Mouse (Mus musculus): ENCODE data around the gene Nos2. TPM values are rescaled to one million over a fixed set of nuclear protein-coding genes. Genes with fewer than 3 reads are reported as not detected.
"Not testable (repeated sequence)": the region's sequence is repeated elsewhere in the genome, so short reads cannot be mapped to it uniquely, and the experiment has no call there.

Nos2 gene
- total RNA-seq, 1 experiment from 2014 or later: not detected

DNA sequence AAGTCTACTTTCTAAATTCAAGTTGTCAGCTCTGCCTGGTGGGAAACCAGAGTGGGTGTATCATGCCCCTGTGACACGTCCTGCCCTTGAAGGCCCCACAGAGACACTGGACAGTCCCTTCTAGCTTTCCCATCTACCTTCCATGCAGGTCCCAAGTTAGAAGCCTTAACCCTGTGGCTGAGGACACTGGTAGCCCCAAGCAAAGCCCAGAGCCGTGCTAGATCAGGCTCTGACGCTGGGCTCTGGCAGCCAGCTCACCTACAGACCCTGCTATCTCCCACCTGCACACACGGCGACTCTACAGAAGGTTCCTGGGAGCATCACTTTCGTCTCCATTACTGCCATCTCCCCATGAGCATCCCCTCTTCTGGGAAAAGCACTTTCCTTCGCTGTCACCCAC, 63.0 kb downstream of the Nos2 start:
- no peak for ATAC-seq (ENCODE audit: extremely low read depth, insufficient number of reproducible peaks, low FRiP score, poor library complexity, severe bottlenecking)

DNA sequence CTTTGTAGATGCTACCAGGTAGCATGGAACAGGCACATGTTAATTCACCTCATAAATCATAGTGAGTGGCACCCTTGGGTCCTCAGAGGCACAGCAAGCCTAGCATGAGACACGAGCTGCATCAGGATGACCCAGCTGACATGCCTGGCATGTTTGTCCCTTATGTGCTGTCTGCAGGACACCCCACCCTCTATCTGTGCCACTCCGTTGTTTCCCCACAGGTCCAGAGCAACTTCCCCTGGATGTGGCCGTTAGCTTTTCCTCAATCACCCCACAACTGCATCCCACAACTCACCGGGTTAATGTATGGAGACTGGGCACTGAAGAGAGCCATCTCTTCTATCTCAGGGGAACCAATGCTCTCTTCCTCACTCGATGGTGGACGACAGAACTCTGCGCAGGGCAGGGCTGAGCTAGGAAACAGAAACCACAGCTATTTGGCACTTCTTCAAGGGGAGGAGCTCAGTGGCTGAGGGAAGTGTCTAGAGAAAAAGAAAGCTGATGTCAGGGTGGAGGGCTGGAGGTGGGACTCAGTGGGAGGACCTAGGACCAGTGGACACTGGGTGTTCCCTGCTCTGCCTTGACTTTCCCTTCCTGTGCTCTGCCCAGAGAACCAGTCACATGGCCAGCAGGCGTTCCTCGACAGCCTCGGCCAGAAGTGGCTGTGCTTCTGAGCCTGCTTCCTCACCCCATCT, 64.0 kb downstream of the Nos2 start, which contains the start of gene Lgals9:
Gene Lgals9, minus strand, starts transcription at position 464 of the 695 bp plus-strand sequence.
- peak; percentile 82 for ATAC-seq (ENCODE audit: extremely low read depth, insufficient number of reproducible peaks, low FRiP score, poor library complexity, severe bottlenecking)

DNA sequence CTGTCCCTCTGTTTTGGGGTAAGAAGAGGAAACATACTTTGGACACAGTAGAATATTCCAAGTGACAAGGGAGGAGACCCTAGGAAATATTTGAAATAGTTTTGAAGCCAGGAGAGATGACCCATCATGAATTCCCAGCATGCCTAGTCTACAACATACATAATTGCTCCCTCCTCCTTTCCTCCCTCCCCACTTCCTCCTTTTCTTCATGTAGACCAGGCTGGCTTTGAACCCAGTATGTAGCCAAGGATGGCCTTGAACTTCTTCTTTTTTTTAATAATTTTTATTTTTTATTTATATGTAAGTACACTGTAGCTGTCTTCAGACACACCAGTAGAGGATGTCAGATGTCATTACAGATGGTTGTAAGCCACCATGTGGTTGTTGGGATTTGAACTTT, 64.9 kb downstream of the Nos2 start:
- ATAC-seq (ENCODE audit: extremely low read depth, insufficient number of reproducible peaks, low FRiP score, poor library complexity, severe bottlenecking): no peak

DNA sequence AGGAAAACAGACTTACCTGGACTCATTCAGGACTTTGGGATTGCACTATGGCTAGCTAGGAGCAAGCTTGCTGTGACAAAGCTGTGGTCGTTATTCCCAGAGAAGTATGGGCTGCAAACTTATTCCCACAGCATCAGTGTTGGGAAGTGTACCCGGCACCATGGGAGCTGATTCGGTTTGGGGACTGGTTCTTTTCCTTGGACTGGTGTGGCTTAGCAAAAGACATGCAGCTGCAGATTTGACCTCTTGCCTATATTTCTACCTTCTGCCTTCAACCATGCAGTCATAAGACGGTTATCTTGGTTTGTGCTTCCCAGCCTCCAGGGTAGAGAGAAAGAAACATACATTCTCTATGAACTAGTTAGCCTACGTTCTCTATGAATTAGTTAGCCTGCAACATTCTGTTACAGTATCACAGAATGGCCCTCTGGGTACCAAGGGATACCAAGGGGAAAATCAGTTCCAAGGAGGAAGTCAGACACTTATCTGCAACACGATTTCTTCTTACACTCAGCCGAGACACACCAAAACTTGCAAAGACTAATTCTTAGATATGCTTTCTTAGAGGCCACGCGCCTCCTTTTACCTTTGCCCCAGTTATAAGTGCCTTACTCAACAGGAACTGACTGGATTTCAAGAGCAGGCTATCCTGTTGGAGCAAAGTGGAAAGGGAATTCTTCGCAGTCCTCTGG, 65.9 kb downstream of the Nos2 start:
- no peak for ATAC-seq (ENCODE audit: extremely low read depth, insufficient number of reproducible peaks, low FRiP score, poor library complexity, severe bottlenecking)

DNA sequence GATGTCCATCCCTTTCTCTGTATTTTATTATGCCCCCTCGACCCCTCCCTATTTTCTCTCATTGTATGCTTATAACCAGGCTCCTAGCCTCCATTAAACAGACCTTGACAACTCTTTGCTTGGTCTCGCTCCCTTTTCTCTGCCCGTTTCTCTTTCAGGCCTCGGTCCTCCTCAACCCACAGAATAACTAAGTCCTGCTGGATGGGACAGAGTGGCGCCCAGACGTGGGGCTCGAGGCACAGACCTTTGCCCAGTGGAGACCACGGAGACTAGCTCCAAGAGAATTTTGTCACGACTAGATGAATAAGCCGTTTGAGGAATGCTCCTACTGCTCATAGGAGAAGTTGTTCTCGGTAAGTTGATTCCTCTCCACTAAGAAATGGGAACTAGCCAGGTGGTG, 68.6 kb downstream of the Nos2 start:
- ATAC-seq (ENCODE audit: extremely low read depth, insufficient number of reproducible peaks, low FRiP score, poor library complexity, severe bottlenecking): not testable (repeated sequence)

DNA sequence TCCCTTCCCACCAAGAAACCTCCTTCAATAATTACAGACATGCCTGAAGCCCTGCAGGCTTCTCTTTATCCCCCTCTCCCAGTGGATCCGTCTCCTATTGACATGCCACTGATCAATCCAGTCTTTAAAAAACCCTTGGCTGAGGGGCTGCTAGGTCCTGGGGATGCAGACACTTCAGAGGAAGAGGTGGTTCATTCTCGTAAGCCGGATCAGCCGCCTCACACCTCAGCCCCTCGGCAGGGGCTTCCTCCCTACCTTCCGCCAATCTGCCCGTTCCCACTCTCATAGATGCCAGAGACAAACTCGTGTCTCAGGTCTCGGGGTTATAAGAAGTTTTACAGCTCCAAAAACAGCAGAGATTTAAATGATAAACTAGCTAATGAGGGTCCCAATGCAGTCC, 69.5 kb downstream of the Nos2 start:
- no peak for ATAC-seq (ENCODE audit: extremely low read depth, insufficient number of reproducible peaks, low FRiP score, poor library complexity, severe bottlenecking)

DNA sequence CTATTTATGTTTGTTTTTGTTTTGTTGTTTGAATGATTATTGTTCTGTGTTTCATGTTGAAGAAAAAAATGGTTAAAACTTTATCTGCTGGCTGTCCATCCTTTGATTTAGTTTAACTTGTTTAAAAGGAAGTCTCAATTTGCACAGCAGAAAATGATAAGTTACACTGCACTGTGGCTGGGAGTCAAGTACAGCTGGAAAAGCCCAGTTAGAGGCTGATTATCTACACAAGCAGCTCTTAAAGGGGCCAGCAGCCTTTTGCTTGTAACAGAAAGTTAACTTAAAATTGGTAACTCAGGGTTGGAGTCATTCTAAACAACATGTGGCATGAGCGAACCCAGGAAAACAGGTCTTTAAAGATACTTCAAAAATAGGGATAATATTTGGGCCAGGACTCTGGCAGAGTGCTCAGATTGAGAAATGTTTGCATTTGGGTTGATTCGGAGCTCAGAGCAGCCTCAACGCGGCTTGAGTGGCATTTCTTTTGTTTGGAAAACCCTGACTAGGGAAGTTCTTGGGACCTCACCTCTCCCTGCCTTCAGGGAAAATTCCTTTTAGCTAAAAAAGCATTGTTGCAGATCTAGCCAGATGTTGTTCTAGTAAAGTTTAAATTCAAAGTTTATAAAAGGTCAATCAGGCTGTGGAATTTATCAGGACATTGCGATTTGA, 70.4 kb downstream of the Nos2 start:
- not testable (repeated sequence) for ATAC-seq (ENCODE audit: extremely low read depth, insufficient number of reproducible peaks, low FRiP score, poor library complexity, severe bottlenecking)

DNA sequence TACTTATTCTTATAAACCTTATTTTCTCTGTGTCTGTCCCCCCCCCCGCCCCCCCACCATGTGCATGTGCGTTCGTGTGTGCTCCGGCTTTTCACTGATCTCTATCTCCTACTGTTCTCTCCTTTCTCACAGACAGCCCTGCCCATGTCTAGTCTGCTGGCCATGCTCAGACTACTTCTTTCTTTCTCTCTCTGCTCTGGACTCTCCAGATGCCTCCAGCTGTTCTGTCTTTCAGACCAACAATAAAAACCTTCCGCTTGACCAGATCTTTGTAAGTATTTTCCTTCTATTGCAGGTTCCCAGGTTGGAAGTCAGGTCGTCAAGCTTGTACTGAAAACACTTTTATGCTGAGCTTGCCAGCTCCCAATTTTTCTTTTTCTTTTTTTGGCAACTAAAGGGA, 78.5 kb downstream of the Nos2 start:
- ATAC-seq (ENCODE audit: extremely low read depth, insufficient number of reproducible peaks, low FRiP score, poor library complexity, severe bottlenecking): no peak

DNA sequence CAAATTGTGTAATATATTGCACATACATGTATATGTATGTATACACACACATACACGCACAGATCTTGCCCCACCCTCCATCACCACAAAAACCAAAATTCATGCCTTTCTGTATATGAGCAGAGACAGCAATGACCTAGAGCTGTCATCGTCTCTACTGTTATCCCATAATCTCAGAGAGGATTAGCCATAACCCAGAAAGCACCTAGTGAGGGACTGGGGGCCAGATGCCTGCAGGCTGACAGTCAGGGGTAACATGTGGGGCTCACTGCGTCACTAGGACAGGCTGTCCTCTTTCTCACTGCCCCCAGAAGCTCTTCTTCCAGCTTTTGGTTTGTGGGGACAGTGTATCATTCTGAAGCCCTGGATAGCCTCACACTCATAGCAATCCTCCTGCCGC, 81.3 kb downstream of the Nos2 start:
- ATAC-seq (ENCODE audit: extremely low read depth, insufficient number of reproducible peaks, low FRiP score, poor library complexity, severe bottlenecking): no peak

DNA sequence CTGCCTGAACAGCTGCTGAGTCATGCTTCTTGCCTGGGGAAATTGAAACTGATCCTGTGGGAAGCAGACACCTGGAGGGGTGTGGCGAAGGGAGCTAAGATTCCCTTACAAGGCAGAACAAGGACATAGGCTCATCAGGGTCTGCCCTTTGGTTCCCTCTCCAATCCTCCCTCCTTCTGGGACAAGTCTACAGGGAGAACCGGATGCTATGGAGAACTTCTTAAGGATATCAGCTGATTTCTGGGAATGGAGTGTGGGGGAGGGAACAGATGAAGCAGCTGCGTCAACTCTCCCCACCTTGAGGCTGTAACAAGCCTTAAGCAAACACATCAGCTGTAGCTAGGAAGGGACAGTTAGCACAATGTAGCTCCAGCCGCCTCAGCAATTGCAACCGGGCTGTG, 82.0 kb downstream of the Nos2 start:
- ATAC-seq (ENCODE audit: extremely low read depth, insufficient number of reproducible peaks, low FRiP score, poor library complexity, severe bottlenecking): no peak

DNA sequence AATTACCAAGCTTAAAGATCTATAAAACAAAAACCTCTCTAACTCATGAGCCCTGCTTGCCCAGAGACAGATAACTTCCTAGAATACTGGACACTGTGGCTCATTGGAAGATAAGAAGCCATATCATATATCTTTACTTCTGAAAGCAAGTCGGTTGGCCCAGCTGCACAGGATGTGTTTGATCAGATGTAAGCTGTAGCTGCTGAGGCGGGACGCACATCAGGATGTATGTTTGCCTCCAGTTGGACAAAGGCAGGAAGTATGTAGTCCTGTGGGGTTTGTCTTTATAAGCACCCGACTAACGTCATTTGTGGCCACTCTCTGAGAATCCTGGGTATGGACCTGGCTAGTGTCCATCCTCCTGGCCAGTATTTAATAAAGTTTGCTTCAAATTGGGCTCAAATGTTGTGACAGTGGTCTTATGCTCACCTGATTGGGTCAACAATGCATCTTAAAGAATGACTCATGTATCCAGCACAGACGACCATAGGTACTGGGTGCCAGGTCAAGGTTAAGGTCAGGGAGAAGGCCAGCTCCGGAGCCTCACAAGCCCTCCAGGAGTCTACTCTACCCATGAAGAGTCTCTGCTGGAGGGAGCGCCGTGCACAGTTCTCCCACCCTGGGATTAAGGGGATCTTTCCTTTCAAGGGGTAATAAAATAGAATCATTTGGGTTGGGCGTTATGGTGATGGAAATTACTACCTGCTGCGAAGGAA, 82.6 kb downstream of the Nos2 start:
- peak; percentile 55; the same call in 1 of the 2 replicates for ATAC-seq (ENCODE audit: extremely low read depth, insufficient number of reproducible peaks, low FRiP score, poor library complexity, severe bottlenecking)

DNA sequence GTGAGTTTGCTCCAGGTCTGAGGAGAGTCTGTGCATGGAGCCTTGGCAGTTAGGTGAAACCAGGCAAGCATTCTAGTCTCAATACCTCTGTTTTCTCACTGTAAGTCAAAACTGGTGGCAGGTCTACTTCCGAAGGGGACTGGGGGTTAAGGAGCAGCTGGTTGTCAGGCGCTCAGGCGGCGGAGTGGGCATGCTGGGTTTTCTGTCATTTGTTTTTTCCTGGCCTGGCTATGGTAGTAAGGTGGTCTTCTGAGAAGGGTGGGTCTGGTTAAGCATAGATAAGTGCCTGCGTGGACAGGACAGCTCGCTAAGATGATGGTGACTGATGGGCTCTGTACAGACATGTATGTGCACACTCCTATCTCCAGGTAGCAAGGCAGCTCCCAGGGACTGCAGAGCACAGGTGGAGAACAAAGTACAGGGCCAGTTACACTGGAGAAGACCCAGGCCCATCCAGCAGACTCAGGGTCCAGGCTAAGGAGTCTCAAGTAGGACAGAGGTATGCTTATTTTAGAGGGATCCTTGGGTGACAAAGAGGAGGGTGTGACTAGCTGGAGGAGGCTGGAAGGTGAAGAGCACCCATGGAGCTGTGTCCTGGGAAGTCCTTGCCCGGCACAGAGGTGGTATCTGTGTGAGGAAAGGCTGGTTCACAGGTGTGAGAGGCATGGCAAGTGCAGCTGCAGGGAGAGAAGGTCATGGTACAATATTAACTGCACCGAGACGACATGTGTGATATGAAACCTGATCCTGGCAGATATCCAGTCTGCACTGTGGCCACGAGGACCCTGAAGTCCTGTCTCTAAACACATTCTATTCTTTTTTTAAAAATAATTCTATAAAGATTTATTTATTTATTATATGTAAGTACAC, 83.4 kb downstream of the Nos2 start:
- ATAC-seq (ENCODE audit: extremely low read depth, insufficient number of reproducible peaks, low FRiP score, poor library complexity, severe bottlenecking): no peak

DNA sequence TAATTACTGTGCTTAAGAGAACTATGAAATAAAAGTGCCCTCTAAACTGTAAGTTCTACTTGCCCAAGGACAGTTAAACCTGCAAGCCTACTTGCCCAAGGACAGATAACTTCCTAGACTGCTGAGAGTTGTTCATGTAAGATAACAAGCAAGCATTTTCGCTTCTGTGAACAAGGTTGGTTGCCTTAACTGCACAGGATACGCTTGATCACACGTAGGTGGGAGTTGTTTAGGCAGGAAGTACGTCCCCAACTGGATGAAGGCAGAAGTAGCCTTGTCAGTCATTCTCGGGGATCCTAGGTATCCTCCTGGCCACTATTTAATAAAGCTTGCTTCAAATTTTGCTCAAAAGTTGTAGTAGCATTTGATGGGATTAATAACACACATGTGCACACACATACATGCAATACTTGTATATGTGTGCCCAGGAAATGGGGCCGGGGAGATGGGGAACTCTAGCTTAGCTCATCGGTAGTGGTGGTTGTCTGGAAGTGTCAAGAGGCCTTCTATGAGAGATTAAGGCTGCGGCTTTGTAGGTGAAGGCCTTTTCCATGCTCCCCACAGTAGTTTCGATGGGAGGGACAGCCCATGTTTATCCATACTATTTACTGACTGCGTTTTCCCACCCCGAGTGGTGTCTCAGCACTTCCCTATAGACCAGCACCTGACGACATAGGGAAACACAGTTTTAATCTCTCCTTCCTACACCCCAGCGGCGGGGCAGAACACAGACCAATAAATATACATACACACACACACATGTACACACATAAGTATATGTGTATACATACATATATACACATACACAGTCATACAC, 85.2 kb downstream of the Nos2 start:
- ATAC-seq (ENCODE audit: extremely low read depth, insufficient number of reproducible peaks, low FRiP score, poor library complexity, severe bottlenecking): peak; percentile 62; the same call in 1 of the 2 replicates

DNA sequence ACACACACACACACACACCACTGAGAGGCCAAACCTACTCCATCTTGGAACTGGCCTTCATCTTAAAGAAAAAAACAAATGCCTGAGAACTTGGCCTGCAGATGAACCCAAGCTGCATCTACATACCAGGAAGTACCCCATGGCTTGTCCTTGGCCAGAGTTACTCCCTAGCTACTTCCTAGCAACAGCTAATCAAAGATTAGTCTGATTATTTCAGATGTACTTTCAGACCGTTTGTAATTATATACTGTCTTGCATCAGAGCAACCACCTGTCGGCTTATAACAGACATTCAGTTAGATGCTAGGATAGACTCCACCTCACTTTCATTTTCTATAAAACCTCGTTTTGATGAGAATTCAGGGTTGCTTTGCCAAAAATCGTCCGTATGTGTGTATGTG, 85.8 kb downstream of the Nos2 start:
- no peak for ATAC-seq (ENCODE audit: extremely low read depth, insufficient number of reproducible peaks, low FRiP score, poor library complexity, severe bottlenecking)

DNA sequence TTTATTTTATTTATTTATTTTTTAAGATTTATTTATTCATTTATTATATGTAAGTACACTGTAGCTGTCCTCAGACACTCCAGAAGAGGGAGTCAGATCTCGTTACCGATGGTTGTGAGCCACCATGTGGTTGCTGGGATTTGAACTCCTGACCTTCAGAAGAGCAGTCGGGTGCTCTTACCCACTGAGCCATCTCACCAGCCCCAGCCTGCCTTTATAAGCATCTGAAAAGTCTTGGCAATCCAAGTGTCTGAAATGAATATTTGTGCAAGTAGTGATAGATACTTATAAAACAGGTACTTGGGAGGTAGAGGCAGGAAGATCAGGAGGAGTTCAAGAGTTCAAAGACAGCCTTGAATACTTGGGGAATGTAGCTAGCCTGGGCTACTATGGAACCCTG, 86.8 kb downstream of the Nos2 start:
- not testable (repeated sequence) for ATAC-seq (ENCODE audit: extremely low read depth, insufficient number of reproducible peaks, low FRiP score, poor library complexity, severe bottlenecking)

DNA sequence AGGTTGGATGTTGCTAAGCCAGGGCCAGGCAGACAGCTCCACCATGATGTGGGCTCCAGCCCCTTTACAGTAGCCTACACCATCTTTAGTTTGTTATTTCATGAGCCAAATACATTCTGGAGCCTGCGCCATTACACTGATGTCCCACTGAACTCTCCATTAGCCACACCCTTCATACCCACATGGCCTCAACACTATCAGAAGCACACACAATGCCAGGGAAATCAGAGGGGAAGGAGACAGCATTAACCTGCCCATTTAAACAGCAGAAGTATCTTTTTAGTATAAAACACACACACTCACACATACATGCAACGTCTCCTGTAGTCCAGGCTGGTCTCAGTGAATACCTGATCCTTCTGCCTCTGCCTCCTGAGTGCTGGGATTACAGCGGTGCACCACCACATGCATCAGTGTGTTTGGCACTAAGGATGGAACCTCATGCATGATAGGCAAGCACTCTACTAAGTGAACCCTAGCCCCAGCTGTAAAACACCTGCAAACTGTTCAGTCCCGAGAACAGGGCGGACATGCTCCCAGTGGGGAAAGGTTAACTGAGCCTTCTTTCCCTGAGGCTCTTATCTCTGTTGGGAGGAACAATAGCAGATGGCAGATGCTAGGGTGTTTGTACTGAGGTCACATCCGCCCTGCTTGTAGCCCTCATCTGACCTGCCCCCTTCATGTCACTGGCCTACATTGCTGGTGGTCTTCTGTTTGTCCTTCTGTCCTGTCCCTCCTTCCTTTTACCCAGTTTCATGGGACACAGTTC, 87.6 kb downstream of the Nos2 start:
- ATAC-seq (ENCODE audit: extremely low read depth, insufficient number of reproducible peaks, low FRiP score, poor library complexity, severe bottlenecking): no peak

DNA sequence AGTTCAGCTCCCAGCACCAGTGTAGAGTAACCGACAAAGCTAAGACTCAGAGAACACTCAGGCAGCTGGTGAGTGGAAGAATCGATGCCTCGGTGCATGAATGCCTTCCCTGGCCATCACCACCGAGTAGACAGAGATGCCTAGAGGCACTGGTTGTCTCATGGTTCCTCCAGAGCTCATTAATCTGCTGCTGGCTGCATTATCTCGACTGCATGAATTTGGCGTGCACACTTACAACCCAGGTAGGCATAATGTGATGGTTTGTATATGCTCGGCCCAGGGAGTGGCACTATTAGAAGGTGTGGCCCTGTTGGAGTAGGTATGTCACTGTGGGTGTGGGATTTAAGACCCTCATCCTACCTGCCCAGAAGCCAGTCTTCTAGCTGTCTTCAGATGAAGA, 88.3 kb downstream of the Nos2 start:
- ATAC-seq (ENCODE audit: extremely low read depth, insufficient number of reproducible peaks, low FRiP score, poor library complexity, severe bottlenecking): no peak

Measured in neutrophil, adult 5-6 weeks (primary cell).